Mouse (Mus musculus): ENCODE measurements around the gene Rrp8. TPM values are rescaled to one million over a fixed set of nuclear protein-coding genes. Genes with fewer than 3 reads are reported as not detected.

Rrp8 gene
- polyA plus RNA-seq, 1 experiment from 2014 or later: 31.2 TPM

- WGBS: 83% methylated on average over 4 of the region's 4 CpGs
- DNase-seq (ENCODE audit: low spot score) (no peak), ATAC-seq (ENCODE audit: low read depth) (no peak)
These were observed 33.4 kb downstream of the Rrp8 start for GRCm38 (mm10) chr7:105703816-105704215.

GRCm38 (mm10) chr7:105703184-105703583 is 34.0 kb downstream of the Rrp8 start:
- Histone ChIP-seq H3K36me3 (ENCODE audit: control insufficient read depth, insufficient read depth, low read length) (no peaks in the 10 kb centered on the region), H3K9me3 (ENCODE audit: control insufficient read depth, low read length) (no peaks in the 10 kb centered on the region), H3K27ac (replicated peaks; ENCODE audit: low read depth, low read length) (no peak overlapping the region), H3K9ac (ENCODE audit: low read depth, low read length) (no peak overlapping the region), H3K27me3 (replicated peaks; ENCODE audit: control insufficient read depth, insufficient read depth, low read length) (no peaks in the 10 kb centered on the region), H3K4me3 (ENCODE audit: low read depth, low read length) (no peak overlapping the region), H3K4me1 (ENCODE audit: control insufficient read depth, insufficient read depth, low read length) (no peaks in the 10 kb centered on the region), H3K4me2 (ENCODE audit: low read depth, low read length) (no peak overlapping the region)
- DNase-seq (ENCODE audit: low spot score) (no peak), ATAC-seq (ENCODE audit: low read depth) (no peak)
- 83% methylated on average over 15 of the region's 16 CpGs for WGBS

More at GRCm38 (mm10) chr7:105703816-105704215, 33.4 kb downstream of the Rrp8 start:
- Histone ChIP-seq H3K4me1 (ENCODE audit: control insufficient read depth, insufficient read depth, low read length) (no peaks in the 10 kb centered on the region), H3K9ac (ENCODE audit: low read depth, low read length) (no peak overlapping the region), H3K27ac (replicated peaks; ENCODE audit: low read depth, low read length) (no peak overlapping the region), H3K36me3 (ENCODE audit: control insufficient read depth, insufficient read depth, low read length) (no peaks in the 10 kb centered on the region), H3K27me3 (replicated peaks; ENCODE audit: control insufficient read depth, insufficient read depth, low read length) (no peaks in the 10 kb centered on the region), H3K4me3 (ENCODE audit: low read depth, low read length) (no peak overlapping the region), H3K9me3 (ENCODE audit: control insufficient read depth, low read length) (no peaks in the 10 kb centered on the region), H3K4me2 (ENCODE audit: low read depth, low read length) (no peak overlapping the region)

GRCm38 (mm10) chr7:105690875-105691274 is 46.3 kb downstream of the Rrp8 start:
- 60% methylated on average over 1 of the region's 1 CpGs for WGBS
- H3K36me3 ChIP-seq (ENCODE audit: control insufficient read depth, insufficient read depth, low read length): no peaks in the 10 kb centered on the region
- H3K4me1 ChIP-seq (ENCODE audit: control insufficient read depth, insufficient read depth, low read length): no peaks in the 10 kb centered on the region
- ATAC-seq (ENCODE audit: low read depth) (no peak), DNase-seq (ENCODE audit: low spot score) (no peak)
- no peak overlapping the region for H3K27ac ChIP-seq (replicated peaks; ENCODE audit: low read depth, low read length)
- H3K9me3 ChIP-seq (ENCODE audit: control insufficient read depth, low read length): no peaks in the 10 kb centered on the region
- no peak overlapping the region for H3K4me3 ChIP-seq (ENCODE audit: low read depth, low read length)
- H3K9ac ChIP-seq (ENCODE audit: low read depth, low read length): no peak overlapping the region
- no peak overlapping the region for H3K4me2 ChIP-seq (ENCODE audit: low read depth, low read length)
- no peaks in the 10 kb centered on the region for H3K27me3 ChIP-seq (replicated peaks; ENCODE audit: control insufficient read depth, insufficient read depth, low read length)

- Histone ChIP-seq H3K4me2 (ENCODE audit: low read depth, low read length) (peak overlapping the region; percentile 43), H3K27me3 (replicated peaks; ENCODE audit: control insufficient read depth, insufficient read depth, low read length) (no peaks in the 10 kb centered on the region), H3K4me3 (ENCODE audit: low read depth, low read length) (no peak overlapping the region), H3K36me3 (ENCODE audit: control insufficient read depth, insufficient read depth, low read length) (no peaks in the 10 kb centered on the region), H3K9me3 (ENCODE audit: control insufficient read depth, low read length) (no peaks in the 10 kb centered on the region), H3K4me1 (ENCODE audit: control insufficient read depth, insufficient read depth, low read length) (no peaks in the 10 kb centered on the region), H3K27ac (replicated peaks; ENCODE audit: low read depth, low read length) (no peak overlapping the region), H3K9ac (ENCODE audit: low read depth, low read length) (no peak overlapping the region)
- WGBS: 8% methylated on average over 13 of the region's 13 CpGs
- ATAC-seq (ENCODE audit: low read depth): peak; percentile 82; the same call in 1 of the 2 replicates
- peak; percentile 47 for DNase-seq (ENCODE audit: low spot score)
These were observed 51.5 kb downstream of the Rrp8 start for GRCm38 (mm10) chr7:105685541-105686197.

Other genes starting within 250 kb of the Rrp8 start
- gene Smpd1, start 183.0 kb downstream of the Rrp8 start, polyA plus RNA-seq (2014; fragmentation: Nextera tagmentation; extraction: Ambion mirVana): 51.8 and 54.6 TPM in 2 replicates
- gene Apbb1, start 155.7 kb downstream of the Rrp8 start, polyA plus RNA-seq (2014; fragmentation: Nextera tagmentation; extraction: Ambion mirVana): 45.6 and 48.2 TPM in 2 replicates
- 0.38 and 0.40 TPM in 2 replicates for gene Hpx, start 137.2 kb downstream of the Rrp8 start, polyA plus RNA-seq (2014; fragmentation: Nextera tagmentation; extraction: Ambion mirVana)
- 31.2 and 32.8 TPM in 2 replicates for gene Trim3, start 103.8 kb downstream of the Rrp8 start, polyA plus RNA-seq (2014; fragmentation: Nextera tagmentation; extraction: Ambion mirVana)
- gene Timm10b, start 97.3 kb downstream of the Rrp8 start, polyA plus RNA-seq (2014; fragmentation: Nextera tagmentation; extraction: Ambion mirVana): 183 and 216 TPM in 2 replicates
- 100 and 103 TPM in 2 replicates for gene Arfip2, start 97.0 kb downstream of the Rrp8 start, polyA plus RNA-seq (2014; fragmentation: Nextera tagmentation; extraction: Ambion mirVana)
- 38.5 and 40.0 TPM in 2 replicates for gene Gm45799, start 96.8 kb downstream of the Rrp8 start, polyA plus RNA-seq (2014; fragmentation: Nextera tagmentation; extraction: Ambion mirVana)
- gene Dnhd1, start 86.6 kb downstream of the Rrp8 start, polyA plus RNA-seq (2014; fragmentation: Nextera tagmentation; extraction: Ambion mirVana): 0.45 and 2.3 TPM in 2 replicates
- 418 and 440 TPM in 2 replicates for gene Ilk, start 793 bp downstream of the Rrp8 start, polyA plus RNA-seq (2014; fragmentation: Nextera tagmentation; extraction: Ambion mirVana)
- 163 and 166 TPM in 2 replicates for gene Taf10, start 7.0 kb upstream of the Rrp8 start, polyA plus RNA-seq (2014; fragmentation: Nextera tagmentation; extraction: Ambion mirVana)
- gene Tpp1, start 14.8 kb upstream of the Rrp8 start, polyA plus RNA-seq (2014; fragmentation: Nextera tagmentation; extraction: Ambion mirVana): 79.6 and 80.6 TPM in 2 replicates
- 21.2 and 24.1 TPM in 2 replicates for gene Dchs1, start 50.3 kb upstream of the Rrp8 start, polyA plus RNA-seq (2014; fragmentation: Nextera tagmentation; extraction: Ambion mirVana)
- 333 and 347 TPM in 2 replicates for gene Mrpl17, start 73.7 kb upstream of the Rrp8 start, polyA plus RNA-seq (2014; fragmentation: Nextera tagmentation; extraction: Ambion mirVana)
- 0.69 and 0.72 TPM in 2 replicates for gene Gm4070, start 216.6 kb upstream of the Rrp8 start, polyA plus RNA-seq (2014; fragmentation: Nextera tagmentation; extraction: Ambion mirVana)